Mouse (Mus musculus): ENCODE results near the gene Fgd2. TPM values are rescaled to one million over a fixed set of nuclear protein-coding genes. Genes with fewer than 3 reads are reported as not detected.
A peak's percentile ranks its signal among the peaks of the same experiment; 100 is the strongest.

Fgd2 gene
- polyA plus RNA-seq, 1 experiment from 2014 or later, result 6.8 TPM

GRCm38 (mm10) chr17:29397480-29398433 is 37.0 kb downstream of the Fgd2 start:
- DNase-seq (ENCODE audit: low spot score), result peak; percentile 53

GRCm38 (mm10) chr17:29398434-29399026 is 37.8 kb downstream of the Fgd2 start:
- no peak for DNase-seq (ENCODE audit: low spot score)

GRCm38 (mm10) chr17:29399241-29399910 is 38.7 kb downstream of the Fgd2 start:
- no peak for DNase-seq (ENCODE audit: low spot score)

- no peak for DNase-seq (ENCODE audit: low spot score)
Observed at GRCm38 (mm10) chr17:29400044-29400443, 39.3 kb downstream of the Fgd2 start.

GRCm38 (mm10) chr17:29401741-29402268 is 41.1 kb downstream of the Fgd2 start:
- DNase-seq (ENCODE audit: low spot score), result no peak

GRCm38 (mm10) chr17:29403179-29403578 is 42.5 kb downstream of the Fgd2 start:
- no peak for DNase-seq (ENCODE audit: low spot score)

GRCm38 (mm10) chr17:29405501-29405900 is 44.8 kb downstream of the Fgd2 start:
- DNase-seq (ENCODE audit: low spot score), result no peak

- no peak for DNase-seq (ENCODE audit: low spot score)
Observed at GRCm38 (mm10) chr17:29406077-29406476, 45.4 kb downstream of the Fgd2 start.

- DNase-seq (ENCODE audit: low spot score), result no peak
Observed at GRCm38 (mm10) chr17:29407405-29407804, 46.7 kb downstream of the Fgd2 start.

GRCm38 (mm10) chr17:29408364-29408763 is 47.6 kb downstream of the Fgd2 start:
- no peak for DNase-seq (ENCODE audit: low spot score)

- no peak for DNase-seq (ENCODE audit: low spot score)
Observed at GRCm38 (mm10) chr17:29409800-29410343, 49.2 kb downstream of the Fgd2 start.

GRCm38 (mm10) chr17:29411821-29412425 is 51.2 kb downstream of the Fgd2 start:
- no peak for DNase-seq (ENCODE audit: low spot score)

- DNase-seq (ENCODE audit: low spot score), result no peak
Observed at GRCm38 (mm10) chr17:29414566-29414965, 53.9 kb downstream of the Fgd2 start.

GRCm38 (mm10) chr17:29415761-29416662 is 55.3 kb downstream of the Fgd2 start:
- no peak for DNase-seq (ENCODE audit: low spot score)

GRCm38 (mm10) chr17:29416757-29417156 is 56.0 kb downstream of the Fgd2 start:
- no peak for DNase-seq (ENCODE audit: low spot score)

GRCm38 (mm10) chr17:29418758-29419380 is 58.2 kb downstream of the Fgd2 start:
- no peak for DNase-seq (ENCODE audit: low spot score)

- no peak for DNase-seq (ENCODE audit: low spot score)
Observed at GRCm38 (mm10) chr17:29419976-29420739, 59.4 kb downstream of the Fgd2 start.

GRCm38 (mm10) chr17:29421319-29421718 is 60.6 kb downstream of the Fgd2 start:
- no peak for DNase-seq (ENCODE audit: low spot score)

- no peak for DNase-seq (ENCODE audit: low spot score)
Observed at GRCm38 (mm10) chr17:29422337-29422736, 61.6 kb downstream of the Fgd2 start.

Measured in thymus, postnatal 0 days (tissue).